Mouse (Mus musculus): ENCODE measurements around the gene Gm17490.
A peak's percentile ranks its signal among the peaks of the same experiment; 100 is the strongest.
"Not testable (repeated sequence)": the region's sequence is repeated elsewhere in the genome, so short reads cannot be mapped to it uniquely, and the experiment has no call there.

Gene Gm17490

GRCm38 (mm10) chr2:11635471-11636137 lies 9.5 kb upstream of the Gm17490 start:
- DNase-seq (ENCODE audit: inconsistent age in 2 of 2, low spot score in 1 of 2): no peak

GRCm38 (mm10) chr2:11635035-11635434 lies 9.0 kb upstream of the Gm17490 start:
- DNase-seq (ENCODE audit: inconsistent age in 2 of 2, low spot score in 1 of 2): no peak

- DNase-seq (ENCODE audit: inconsistent age in 2 of 2, low spot score in 1 of 2): no peak
Observed at GRCm38 (mm10) chr2:11623726-11624125, 2.3 kb downstream of the Gm17490 start.

GRCm38 (mm10) chr2:11623173-11623572 lies 2.9 kb downstream of the Gm17490 start:
- DNase-seq (ENCODE audit: inconsistent age in 2 of 2, low spot score in 1 of 2): no peak

GRCm38 (mm10) chr2:11619598-11619997 lies 6.5 kb downstream of the Gm17490 start:
- DNase-seq (ENCODE audit: inconsistent age in 2 of 2, low spot score in 1 of 2): no peak

- DNase-seq (ENCODE audit: inconsistent age in 2 of 2, low spot score in 1 of 2): no peak
Observed at GRCm38 (mm10) chr2:11616846-11617245, 9.2 kb downstream of the Gm17490 start.

GRCm38 (mm10) chr2:11612939-11613338 lies 13.1 kb downstream of the Gm17490 start:
- DNase-seq (ENCODE audit: inconsistent age in 2 of 2, low spot score in 1 of 2): not testable (repeated sequence)

- not testable (repeated sequence) for DNase-seq (ENCODE audit: inconsistent age in 2 of 2, low spot score in 1 of 2)
Observed at GRCm38 (mm10) chr2:11606718-11607117, 19.3 kb downstream of the Gm17490 start.

GRCm38 (mm10) chr2:11604911-11605310 lies 21.2 kb downstream of the Gm17490 start:
- no peak for DNase-seq (ENCODE audit: inconsistent age in 2 of 2, low spot score in 1 of 2)

- no peak for DNase-seq (ENCODE audit: inconsistent age in 2 of 2, low spot score in 1 of 2)
Observed at GRCm38 (mm10) chr2:11604053-11604452, 22.0 kb downstream of the Gm17490 start, which contains the start of gene Rbm17. Rbm17 (minus strand) TSS chr2:11604153.

- peak; percentile 95 to 99 for DNase-seq (ENCODE audit: inconsistent age in 2 of 2, low spot score in 1 of 2)
Observed at GRCm38 (mm10) chr2:11602506-11603489, 23.3 kb downstream of the Gm17490 start.

- no peak for DNase-seq (ENCODE audit: inconsistent age in 2 of 2, low spot score in 1 of 2)
Observed at GRCm38 (mm10) chr2:11601795-11602194, 24.3 kb downstream of the Gm17490 start.

- no peak for DNase-seq (ENCODE audit: inconsistent age in 2 of 2, low spot score in 1 of 2)
Observed at GRCm38 (mm10) chr2:11597906-11598305, 28.2 kb downstream of the Gm17490 start.

GRCm38 (mm10) chr2:11596690-11597089 lies 29.4 kb downstream of the Gm17490 start:
- peak; percentile 19 to 65 for DNase-seq (ENCODE audit: inconsistent age in 2 of 2, low spot score in 1 of 2)

GRCm38 (mm10) chr2:11587996-11588395 lies 38.1 kb downstream of the Gm17490 start:
- no peak for DNase-seq (ENCODE audit: inconsistent age in 2 of 2, low spot score in 1 of 2)

- peak in 1 of 2 experiments; percentile 27 for DNase-seq (ENCODE audit: inconsistent age in 2 of 2, low spot score in 1 of 2)
Observed at GRCm38 (mm10) chr2:11579399-11579798, 46.7 kb downstream of the Gm17490 start.

- no peak for DNase-seq (ENCODE audit: inconsistent age in 2 of 2, low spot score in 1 of 2)
Observed at GRCm38 (mm10) chr2:11578187-11578586, 47.9 kb downstream of the Gm17490 start.
